Mouse (Mus musculus) G1E (cell line): ENCODE results near the gene Man1a. TPM values are rescaled to one million over a fixed set of nuclear protein-coding genes. Genes with fewer than 3 reads are reported as not detected.

Experiments used
- ATAC-seq: 2 replicates; pipeline ENCODE4 v1.8.0; 2016; ENCODE audit warnings: mild to moderate bottlenecking; ENCODE audit not compliant: insufficient number of reproducible peaks, poor library complexity, low FRiP score, severe bottlenecking; ENCODE audit errors: extremely low read depth
- DNase-seq: peaks from one replicate; pipeline ENCODE4 v3.0.0; 2012; ENCODE audit warnings: low spot score
- H3K27me3 ChIP-seq: 2 replicates; pipeline ENCODE4 v1.6.1; 2012; ENCODE audit warnings: mild to moderate bottlenecking, low read length, inconsistent platforms; ENCODE audit not compliant: insufficient read depth
- H3K36me3 ChIP-seq: replicated peaks from 2 replicates; pipeline ENCODE3; 2012; ENCODE audit warnings: mild to moderate bottlenecking, inconsistent platforms
- H3K4me1 ChIP-seq: 2 replicates; pipeline ENCODE4 v1.6.1; 2012; ENCODE audit warnings: low read depth, low read length, inconsistent platforms, mixed read lengths; ENCODE audit not compliant: insufficient read depth
- H3K4me3 ChIP-seq: 2 replicates; pipeline ENCODE4 v1.5.1; 2012; ENCODE audit warnings: low read depth, mild to moderate bottlenecking, inconsistent platforms, low read length, moderate library complexity, mixed read lengths
- H3K9me3 ChIP-seq: replicated peaks from 2 replicates; pipeline ENCODE4 v1.6.1; 2012; ENCODE audit warnings: inconsistent platforms
- CTCF ChIP-seq: IDR thresholded peaks from 2 replicates; pipeline ENCODE4 v1.5.1; 2012; ENCODE audit warnings: low read depth, low read length, inconsistent platforms, mixed read lengths
- GATA1 ChIP-seq: IDR thresholded peaks from 2 replicates; pipeline ENCODE4 v1.6.1; 2012; ENCODE audit warnings: borderline replicate concordance, low read length, inconsistent platforms, mixed read lengths
- GATA2 ChIP-seq: IDR thresholded peaks from 2 replicates; pipeline ENCODE4 v1.6.1; 2012; ENCODE audit warnings: low read depth, low read length, inconsistent platforms, borderline replicate concordance
- POLR2AphosphoS5 ChIP-seq: IDR thresholded peaks from 2 replicates; pipeline ENCODE4 v1.6.1; 2012; ENCODE audit warnings: low read depth, low read length, inconsistent platforms; ENCODE audit not compliant: insufficient replicate concordance
- TAL1 ChIP-seq: conservative IDR thresholded peaks from 2 replicates; pipeline ENCODE4 v1.6.1; 2012; ENCODE audit warnings: low read depth, low read length, inconsistent platforms, mixed read lengths
- polyA plus RNA-seq: library from polyadenylated mRNA; stranded (reverse); fragments of >175 nt; gene quantifications from 2 replicates; pipeline ENCODE4 v1.2.3, GENCODE M21; 2012
- total RNA-seq, 2 experiments: library from RNA; stranded (forward) in 1 of 2; stranded (reverse) in 1 of 2; fragments of 200-1000 nt in 1 of 2; fragments of >200 nt in 1 of 2; fragmentation: Nextera tagmentation in 1 of 2; gene quantifications; 2 replicates each; pipeline ENCODE4 v1.2.3; 2014 to 2017

Gene Man1a
- total and polyA plus RNA-seq, 3 experiments, result 0.03 to 6.6 (median 0.05) TPM

- Histone ChIP-seq H3K9me3 (no peaks in the 10 kb centered on the region), H3K27me3 (no peaks in the 10 kb centered on the region), H3K4me1 (no peaks in the 10 kb centered on the region), H3K36me3 (no peaks in the 10 kb centered on the region), H3K4me3 (no peak overlapping the region)
- TF ChIP-seq POLR2AphosphoS5 (no peak), GATA1 (no peak), TAL1 (no peak), CTCF (no peak), GATA2 (no peak)
- DNase-seq, result no peak
- ATAC-seq, result no peak
Measured at GRCm38 (mm10) chr10:53974180-53974579, 102.2 kb downstream of the Man1a start.

- Histone ChIP-seq H3K4me3 (no peak overlapping the region), H3K27me3 (no peaks in the 10 kb centered on the region), H3K9me3 (no peaks in the 10 kb centered on the region), H3K36me3 (no peaks in the 10 kb centered on the region), H3K4me1 (no peaks in the 10 kb centered on the region)
- no peak for ATAC-seq
- TF ChIP-seq CTCF (no peak), GATA1 (no peak), TAL1 (no peak), POLR2AphosphoS5 (no peak), GATA2 (no peak)
- DNase-seq, result no peak
Measured at GRCm38 (mm10) chr10:53959759-53960158, 116.7 kb downstream of the Man1a start.

GRCm38 (mm10) chr10:53941597-53941996, 134.8 kb downstream of the Man1a start:
- DNase-seq (no peak), ATAC-seq (no peak)
- Histone ChIP-seq H3K27me3 (no peaks in the 10 kb centered on the region), H3K36me3 (no peaks in the 10 kb centered on the region), H3K9me3 (no peaks in the 10 kb centered on the region), H3K4me3 (no peak overlapping the region), H3K4me1 (no peaks in the 10 kb centered on the region)
- no peak for TF ChIP-seq POLR2AphosphoS5
- TF ChIP-seq TAL1, result no peak
- no peak for TF ChIP-seq CTCF
- TF ChIP-seq GATA1, result no peak
- no peak for TF ChIP-seq GATA2

GRCm38 (mm10) chr10:53938199-53938598, 138.2 kb downstream of the Man1a start:
- H3K36me3 ChIP-seq, result no peaks in the 10 kb centered on the region
- DNase-seq, result no peak
- no peaks in the 10 kb centered on the region for H3K4me1 ChIP-seq
- TF ChIP-seq TAL1 (no peak), GATA1 (no peak), CTCF (no peak), GATA2 (no peak), POLR2AphosphoS5 (no peak)
- H3K9me3 ChIP-seq, result no peaks in the 10 kb centered on the region
- no peaks in the 10 kb centered on the region for H3K27me3 ChIP-seq
- no peak for ATAC-seq
- no peak overlapping the region for H3K4me3 ChIP-seq

GRCm38 (mm10) chr10:53936078-53936477, 140.3 kb downstream of the Man1a start:
- ATAC-seq, result no peak
- Histone ChIP-seq H3K27me3 (no peaks in the 10 kb centered on the region), H3K4me1 (no peaks in the 10 kb centered on the region), H3K4me3 (no peak overlapping the region), H3K36me3 (no peaks in the 10 kb centered on the region), H3K9me3 (no peaks in the 10 kb centered on the region)
- DNase-seq, result no peak
- TF ChIP-seq POLR2AphosphoS5, result no peak

- Histone ChIP-seq H3K9me3 (0 out of 2 replicates have a peak, but pooled peaks cover under 1% of the 10 kb centered on the region), H3K36me3 (no peaks in the 10 kb centered on the region), H3K4me1 (no peaks in the 10 kb centered on the region), H3K4me3 (no peak overlapping the region), H3K27me3 (no peaks in the 10 kb centered on the region)
- no peak for DNase-seq
- no peak for ATAC-seq
- no peak for TF ChIP-seq POLR2AphosphoS5
- no peak for TF ChIP-seq GATA1
- no peak for TF ChIP-seq CTCF
Measured at GRCm38 (mm10) chr10:53929722-53930500, 146.5 kb downstream of the Man1a start.

- Histone ChIP-seq H3K9me3 (0 out of 2 replicates have a peak, but pooled peaks cover 8% of the 10 kb centered on the region), H3K36me3 (no peaks in the 10 kb centered on the region), H3K27me3 (no peaks in the 10 kb centered on the region), H3K4me3 (no peak overlapping the region), H3K4me1 (no peaks in the 10 kb centered on the region)
- DNase-seq (no peak), ATAC-seq (no peak)
- TF ChIP-seq CTCF, result no peak
- no peak for TF ChIP-seq GATA1
- TF ChIP-seq GATA2, result no peak
- no peak for TF ChIP-seq TAL1
- TF ChIP-seq POLR2AphosphoS5, result no peak
Measured at GRCm38 (mm10) chr10:53927904-53928303, 148.5 kb downstream of the Man1a start.
